Mouse (Mus musculus) neutrophil, adult 65 days (primary cell): ENCODE results near the gene Crx. TPM values are rescaled to one million over a fixed set of nuclear protein-coding genes. Genes with fewer than 3 reads are reported as not detected.

Source experiments
- total RNA-seq: library from RNA; stranded (reverse); gene quantifications from 2 replicates; pipeline ENCODE4 v1.2.4, GENCODE M21; 2023

Gene Crx
- total RNA-seq: not detected in 2 replicates

DNA sequence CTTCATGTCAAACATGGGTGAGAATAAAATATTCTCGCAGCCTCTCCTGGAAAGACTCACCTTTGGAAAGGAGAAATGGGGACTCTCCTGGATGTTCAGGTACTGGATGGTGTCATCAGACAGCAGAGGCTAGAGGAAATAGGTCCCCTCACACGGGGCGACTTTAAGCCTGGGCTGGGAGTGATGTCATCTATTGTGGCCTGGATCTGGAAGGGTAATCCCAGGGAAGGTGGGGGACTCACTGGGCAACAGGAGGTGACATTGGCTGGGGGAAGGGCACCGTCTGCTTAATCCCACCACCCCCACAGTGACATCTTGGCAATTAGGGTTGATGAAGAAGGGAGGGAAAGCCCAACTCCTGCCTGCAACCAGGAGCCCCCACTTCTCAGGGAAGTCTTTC lies at the start of gene Crx:
TSS of gene Crx (minus strand) at position 213 of the 400 bp plus-strand sequence.

DNA sequence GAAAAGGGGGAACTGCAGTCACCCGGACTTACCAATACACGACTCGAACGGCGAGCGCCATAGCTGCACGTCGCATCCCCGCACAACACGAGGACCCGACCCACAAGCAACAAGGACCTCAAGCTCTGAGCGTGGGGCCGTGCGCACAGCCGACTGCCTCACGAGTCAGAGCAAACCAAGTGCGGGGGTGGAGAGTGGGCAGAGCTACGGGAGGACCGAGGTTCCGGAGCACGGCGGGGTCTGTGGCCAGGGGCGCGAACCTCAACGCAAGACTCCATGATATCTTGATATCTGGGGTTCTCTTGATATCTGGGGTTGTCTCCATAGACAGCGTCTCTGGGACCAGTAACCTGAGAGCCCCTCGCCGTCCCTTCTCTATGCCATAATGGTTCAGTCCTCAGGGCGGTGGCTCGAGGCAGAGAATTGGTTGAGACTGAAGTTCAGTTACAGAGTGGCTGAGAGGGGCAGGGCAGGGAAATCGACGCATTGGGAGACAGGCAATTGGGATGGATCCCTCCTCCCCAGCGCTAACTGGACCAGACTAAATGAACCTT lies 42.5 kb upstream of the Crx start, which contains the start of gene Selenow:
TSS of gene Selenow (minus strand) at position 183 of the 554 bp plus-strand sequence.

DNA sequence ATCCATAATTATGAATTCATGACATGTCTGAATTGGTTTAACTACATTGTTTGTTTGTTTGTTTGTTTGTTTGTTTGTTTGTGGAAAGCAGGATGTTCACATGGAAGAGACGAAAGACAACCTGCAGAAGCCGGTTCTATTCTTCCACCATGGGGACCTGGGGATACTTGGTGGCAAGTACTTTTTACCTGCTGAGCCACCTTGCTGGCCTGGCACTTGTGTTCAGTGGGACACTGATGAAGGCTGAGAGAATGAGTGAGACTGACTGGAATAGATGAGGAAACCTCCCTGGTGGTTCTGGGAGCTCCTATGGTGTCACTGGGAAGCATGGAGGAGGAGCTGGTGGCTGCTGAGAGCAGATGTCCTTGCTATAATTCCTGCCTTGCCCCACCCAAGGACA lies 2.5 kb upstream of the Crx start, which contains the start of gene Crxos:
TSS of gene Crxos (plus strand) at position 301 of the 400 bp plus-strand sequence.

DNA sequence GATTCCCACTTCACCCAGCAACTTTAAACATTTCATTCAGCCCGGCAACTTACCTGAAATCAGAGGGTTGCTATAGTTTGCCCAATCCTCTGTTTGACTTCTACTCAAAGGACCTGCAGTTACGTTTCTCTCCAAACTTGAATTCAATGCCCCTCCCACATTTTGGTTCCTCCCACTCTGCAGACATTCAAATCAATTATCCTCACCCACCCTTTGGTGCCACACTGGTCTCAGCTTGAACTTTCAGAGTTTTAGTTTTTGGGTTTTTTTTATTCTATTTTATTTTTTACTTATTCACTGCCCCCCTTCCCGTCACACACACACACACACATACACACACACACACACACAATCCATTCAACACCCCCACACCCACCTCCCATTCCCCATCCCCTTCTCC lies 40.2 kb downstream of the Crx start, which contains the start of gene Obox6:
TSS of gene Obox6 (minus strand) at position 101 of the 400 bp plus-strand sequence.

Other genes with a start within 250 kb of the Crx start
- not detected in 2 replicates for gene Obox3, start 240.1 kb downstream of the Crx start, total RNA-seq
- gene Obox5, start 129.8 kb downstream of the Crx start, total RNA-seq: not detected in 2 replicates
- gene Obox6, start 40.3 kb downstream of the Crx start, total RNA-seq: not detected in 2 replicates
- gene Crxos, start 2.6 kb upstream of the Crx start, total RNA-seq: not detected in 2 replicates
- 15.2 and 15.5 TPM in 2 replicates for gene Selenow, start 42.4 kb upstream of the Crx start, total RNA-seq
- gene Nop53, start 66.1 kb upstream of the Crx start, total RNA-seq: 148 and 177 TPM in 2 replicates
- gene Ehd2, start 87.6 kb upstream of the Crx start, total RNA-seq: 0.14 TPM in 1 of 2 replicates, not detected in the other
- 28.1 and 31.4 TPM in 2 replicates for gene Bicra, start 168.0 kb upstream of the Crx start, total RNA-seq
- gene Zfp541, start 181.8 kb upstream of the Crx start, total RNA-seq: 0.50 and 0.66 TPM in 2 replicates
- 246 and 292 TPM in 2 replicates for gene Napa, start 218.5 kb upstream of the Crx start, total RNA-seq
- 14.9 and 15.4 TPM in 2 replicates for gene Kptn, start 239.9 kb upstream of the Crx start, total RNA-seq
- gene Slc8a2, start 249.9 kb upstream of the Crx start, total RNA-seq: 0.13 and 0.14 TPM in 2 replicates